Mouse (Mus musculus) olfactory bulb, adult 2 months (tissue): ENCODE results near the gene Clec2d. TPM values are rescaled to one million over a fixed set of nuclear protein-coding genes. Genes with fewer than 3 reads are reported as not detected.
A peak's percentile ranks its signal among the peaks of the same experiment; 100 is the strongest.

ENCODE experiments used
- H3K27ac ChIP-seq: fragments of 200-500 bp; 2 replicates; pipeline ENCODE4 v1.5.1; 2012; ENCODE audit warnings: low read depth, low read length; ENCODE audit not compliant: insufficient read depth
- H3K4me1 ChIP-seq: fragments of 200-500 bp; 2 replicates; pipeline ENCODE4 v1.6.1; 2012; ENCODE audit warnings: low read length; ENCODE audit not compliant: control insufficient read depth, insufficient read depth
- H3K4me3 ChIP-seq: fragments of 200-500 bp; 2 replicates; pipeline ENCODE4 v1.5.1; 2012; ENCODE audit warnings: mild to moderate bottlenecking, low read depth, low read length, moderate library complexity; ENCODE audit not compliant: insufficient read depth
- CTCF ChIP-seq: fragments of 200-500 bp; IDR thresholded peaks from 2 replicates; pipeline ENCODE4 v1.5.1; 2012; ENCODE audit warnings: low read depth, mild to moderate bottlenecking, low read length, moderate library complexity; ENCODE audit not compliant: insufficient read depth
- POLR2A ChIP-seq: fragments of 200-500 bp; IDR thresholded peaks from 2 replicates; pipeline ENCODE4 v1.6.1; 2012; ENCODE audit warnings: mild to moderate bottlenecking, low read depth, low read length, moderate library complexity; ENCODE audit not compliant: insufficient read depth
- WGBS: fragments of 180-500 bp; shearing (Covaris S2); methylation state at CpG from one replicate; pipeline ENCODE4 v1.1.7; 2018; 5-methylcytosine and 5-hydroxymethylcytosine counted together
- polyA plus RNA-seq: library from polyadenylated mRNA; stranded (reverse); fragments of >200 nt; gene quantifications from 2 replicates; pipeline ENCODE4 v1.2.4, GENCODE M21; 2012; ENCODE audit warnings: low replicate concordance; ENCODE audit not compliant: missing spikeins, insufficient read depth, insufficient read length

Clec2d gene
- not detected in 2 replicates for polyA plus RNA-seq

DNA sequence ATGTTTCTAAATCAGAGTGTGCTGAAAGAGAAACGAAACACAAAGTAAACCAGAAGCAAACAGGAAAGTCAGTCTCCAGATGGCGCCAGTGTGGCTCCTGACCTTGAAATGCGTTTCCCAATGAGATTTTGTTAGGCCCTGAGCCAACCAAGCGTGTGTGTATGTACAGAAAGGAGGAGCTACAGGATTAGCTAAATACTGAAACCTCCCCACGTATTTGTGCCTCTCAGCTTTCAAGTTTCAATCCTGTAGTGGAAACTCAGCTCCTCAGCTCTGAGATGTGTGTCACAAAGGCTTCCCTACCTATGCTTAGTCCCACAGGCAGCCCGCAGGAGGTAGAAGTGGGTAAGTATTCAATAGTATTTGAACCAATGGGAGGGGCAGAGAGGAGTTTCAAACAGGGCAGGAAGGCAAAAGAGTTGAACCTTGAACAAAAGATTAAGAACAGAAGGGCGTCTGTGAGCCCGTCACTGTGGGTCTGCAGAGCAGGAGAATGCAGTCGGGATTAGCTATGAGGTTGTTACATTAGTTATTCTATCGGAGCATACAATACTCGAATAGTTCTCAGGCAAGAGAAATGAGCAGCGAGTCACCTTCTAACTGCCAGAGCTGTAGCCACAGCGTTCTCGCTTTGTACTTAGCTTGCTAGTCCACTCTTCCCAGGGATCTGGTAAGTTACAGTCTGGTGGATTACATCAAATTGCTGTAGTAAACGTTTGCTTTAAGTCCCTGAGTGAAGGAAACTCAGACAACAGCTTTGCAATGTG is at the start of gene Clec2d:
TSS of gene Clec2d (plus strand) at position 213 of the 767 bp plus-strand sequence.
- no peak for TF ChIP-seq POLR2A
- no peak for TF ChIP-seq CTCF
- peak within 1 kb of the TSS; percentile 41 for H3K4me3 ChIP-seq
- H3K4me1 ChIP-seq: no peaks in the 10 kb centered on the region
- WGBS: 5% methylated on average over 15 of the region's 15 CpGs
- H3K27ac ChIP-seq: peak within 1 kb of the TSS; percentile 89

DNA sequence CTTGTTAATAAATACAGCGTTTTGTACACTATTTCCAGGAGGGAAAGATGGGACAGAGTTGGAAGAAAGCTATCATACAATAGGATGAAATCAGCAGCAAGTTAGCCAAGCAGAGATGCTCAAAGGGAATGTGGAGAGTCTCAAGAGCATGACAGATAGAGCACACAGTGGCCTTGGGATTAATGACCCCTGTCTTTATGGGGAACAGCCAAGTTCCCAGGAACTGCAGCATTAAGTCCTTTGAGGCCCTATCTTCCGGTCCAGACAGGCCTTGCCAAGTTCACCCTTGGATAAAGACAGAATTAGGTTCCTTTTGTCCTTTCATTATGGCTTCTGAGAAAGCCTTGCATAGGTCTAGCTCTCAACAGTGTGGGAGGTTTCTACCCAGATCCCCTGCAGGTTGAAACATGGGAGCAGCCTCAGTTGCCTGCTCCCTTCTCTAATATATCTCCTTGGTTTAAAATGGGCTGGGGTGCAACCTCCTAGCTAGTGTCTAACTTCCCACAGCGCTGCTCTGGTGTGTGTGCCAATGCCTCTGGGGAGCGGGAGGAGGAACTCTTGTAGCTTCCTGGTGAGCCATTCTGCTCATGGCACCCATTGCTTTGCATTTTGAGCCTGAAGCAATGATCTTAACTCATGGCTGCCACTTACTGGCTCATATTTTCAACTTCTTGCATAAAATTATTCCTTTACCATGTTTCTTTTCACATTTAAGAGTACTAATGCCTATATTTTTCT is 47.6 kb upstream of the Clec2d start:
- H3K4me1 ChIP-seq: no peaks in the 10 kb centered on the region
- WGBS: 78% methylated on average over 4 of the region's 4 CpGs
- TF ChIP-seq CTCF (no peak), POLR2A (no peak)
- no peak overlapping the region for H3K27ac ChIP-seq
- no peak overlapping the region for H3K4me3 ChIP-seq

DNA sequence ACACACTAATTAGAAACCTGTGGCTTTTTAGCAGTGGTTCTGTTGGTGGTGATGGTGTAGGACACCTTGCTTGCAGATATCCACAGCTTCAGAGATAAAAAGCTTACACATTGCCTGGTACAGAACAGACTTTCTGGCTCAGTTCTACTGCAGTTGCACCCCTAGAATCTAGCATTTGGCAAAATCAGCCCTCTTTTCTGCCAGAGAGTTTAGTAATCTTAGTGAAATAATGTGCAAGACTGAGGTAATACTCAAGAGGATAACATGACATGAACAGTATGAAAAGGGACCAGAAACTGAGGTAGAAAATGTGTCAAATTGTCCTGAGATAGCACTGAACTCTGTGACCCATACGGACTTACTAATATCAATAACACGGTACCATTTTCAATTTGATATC is 33.6 kb upstream of the Clec2d start:
- no peak overlapping the region for H3K4me3 ChIP-seq
- 100% methylated on average over 2 of the region's 2 CpGs for WGBS
- H3K4me1 ChIP-seq: no peaks in the 10 kb centered on the region
- TF ChIP-seq POLR2A: no peak
- no peak for TF ChIP-seq CTCF
- no peak overlapping the region for H3K27ac ChIP-seq

GRCm38 (mm10) chr6:129160103-129160502 is 20.3 kb upstream of the Clec2d start:
- TF ChIP-seq POLR2A (no peak), CTCF (no peak)
- 85% methylated on average over 3 of the region's 3 CpGs for whole genome bisulfite sequencing
- H3K27ac ChIP-seq: no peak overlapping the region
- no peak overlapping the region for H3K4me3 ChIP-seq
- no peaks in the 10 kb centered on the region for H3K4me1 ChIP-seq

DNA sequence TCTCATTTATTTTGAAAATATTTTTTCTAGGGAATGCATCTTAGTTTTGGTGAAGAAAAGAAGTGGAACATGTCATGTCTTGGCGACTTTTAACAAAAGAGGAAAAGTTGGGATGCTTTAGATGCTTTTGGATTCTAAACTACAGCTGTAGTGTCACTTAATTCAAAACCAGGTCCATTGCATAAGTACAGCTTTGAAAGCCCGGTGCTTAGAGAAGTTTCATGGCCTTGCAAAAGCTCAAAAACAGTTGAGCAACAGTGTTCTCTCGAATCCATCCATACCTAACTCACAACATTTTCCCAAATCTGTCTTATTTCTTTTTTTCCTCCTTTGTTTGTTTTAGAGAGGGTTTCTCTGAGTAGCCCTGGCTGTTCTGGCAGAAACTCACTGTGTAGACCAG is 19.3 kb upstream of the Clec2d start:
- 95% methylated on average over 3 of the region's 3 CpGs for WGBS
- H3K4me1 ChIP-seq: no peaks in the 10 kb centered on the region
- no peak overlapping the region for H3K4me3 ChIP-seq
- H3K27ac ChIP-seq: no peak overlapping the region
- TF ChIP-seq POLR2A (no peak), CTCF (no peak)

DNA sequence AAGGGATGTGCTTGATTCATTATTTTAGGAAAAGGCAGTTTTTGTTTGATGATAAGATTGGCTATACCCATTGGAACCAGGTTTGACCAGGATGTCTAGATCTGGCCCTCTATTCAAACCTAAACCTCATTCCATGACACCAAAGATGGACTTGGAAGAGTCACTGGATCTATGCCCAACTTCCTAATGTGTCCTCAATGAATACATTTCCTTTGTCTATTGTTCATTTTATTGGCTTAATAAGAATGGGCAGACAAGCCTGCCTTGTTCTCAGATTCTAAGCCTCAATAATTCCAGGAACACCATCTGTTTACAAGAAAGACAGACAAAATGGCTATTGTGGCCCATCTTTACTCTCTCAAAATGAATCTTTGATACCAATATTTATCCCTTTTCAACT is 18.5 kb upstream of the Clec2d start:
- Histone ChIP-seq H3K27ac (no peak overlapping the region), H3K4me1 (no peaks in the 10 kb centered on the region), H3K4me3 (no peak overlapping the region)
- TF ChIP-seq POLR2A (no peak), CTCF (no peak)

- no peaks in the 10 kb centered on the region for H3K4me1 ChIP-seq
- H3K27ac ChIP-seq: no peak overlapping the region
- no peak overlapping the region for H3K4me3 ChIP-seq
- TF ChIP-seq POLR2A (no peak), CTCF (no peak)
- 51% methylated on average over 3 of the region's 3 CpGs for WGBS
These were observed 17.7 kb upstream of the Clec2d start for GRCm38 (mm10) chr6:129162587-129163159.

DNA sequence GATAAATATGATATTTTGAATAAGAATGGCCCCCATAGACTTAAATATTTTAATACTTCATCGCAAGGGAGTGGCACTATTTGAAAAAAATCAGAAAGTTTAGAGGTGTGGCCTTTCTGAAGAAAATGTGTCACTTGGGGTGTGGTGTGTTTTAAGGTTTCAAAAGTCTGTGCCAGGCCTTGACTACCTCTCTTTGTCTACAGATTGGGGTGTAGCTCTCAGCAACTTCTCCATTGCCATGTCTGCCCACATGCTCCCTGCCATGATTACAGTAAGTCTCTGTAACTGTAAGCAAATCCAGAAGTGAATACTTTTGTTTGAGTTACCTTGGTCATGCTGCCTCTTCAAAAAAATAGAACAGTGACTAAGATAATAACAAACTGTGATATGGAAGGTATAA is 16.8 kb upstream of the Clec2d start:
- no peak overlapping the region for H3K27ac ChIP-seq
- TF ChIP-seq CTCF (no peak), POLR2A (no peak)
- H3K4me3 ChIP-seq: no peak overlapping the region
- WGBS: 91% methylated on average over 1 of the region's 1 CpGs
- H3K4me1 ChIP-seq: no peaks in the 10 kb centered on the region

DNA sequence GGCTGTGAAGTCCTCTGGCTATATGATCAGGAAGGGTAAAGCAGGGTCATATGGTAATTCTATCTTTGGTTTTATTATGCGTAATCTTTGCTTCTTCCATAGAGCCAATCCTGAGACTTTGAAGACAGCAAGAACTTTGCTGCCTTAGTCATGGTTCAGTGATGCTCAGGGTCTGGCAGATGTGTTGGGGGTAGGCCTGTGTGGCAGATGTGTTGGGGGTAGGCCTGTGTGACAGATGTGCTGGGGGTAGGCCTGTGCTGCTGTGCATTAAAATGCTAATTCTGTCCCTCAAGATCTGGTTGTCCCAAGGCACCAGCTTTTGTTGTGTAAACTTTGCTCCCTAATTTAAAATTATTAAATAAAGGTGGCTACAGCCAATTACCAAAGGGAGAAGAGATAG is 9.5 kb upstream of the Clec2d start:
- TF ChIP-seq CTCF (no peak), POLR2A (no peak)
- WGBS: 97% methylated on average over 1 of the region's 1 CpGs

More for the DNA sequence above, 9.5 kb upstream of the Clec2d start:
- Histone ChIP-seq H3K4me3 (no peak overlapping the region), H3K27ac (no peak overlapping the region), H3K4me1 (no peaks in the 10 kb centered on the region)
